Mouse (Mus musculus): ENCODE data around the gene Zfp82. TPM values are rescaled to one million over a fixed set of nuclear protein-coding genes. Genes with fewer than 3 reads are reported as not detected.
A peak's percentile ranks its signal among the peaks of the same experiment; 100 is the strongest.

Zfp82 gene
- total and polyA plus RNA-seq, 2 experiments from 2014 or later: 6.4 TPM

- DNase-seq (ENCODE audit: low spot score): peak; percentile 30
- no peak overlapping the region for H3K4me3 ChIP-seq (ENCODE audit: low read depth, low read length)
- H3K27ac ChIP-seq (ENCODE audit: low read depth, low read length): no peak overlapping the region
- no peaks in the 10 kb centered on the region for H3K9me3 ChIP-seq (ENCODE audit: low read length)
- no peak for ATAC-seq (ENCODE audit: low FRiP score)
- no peaks in the 10 kb centered on the region for H3K4me1 ChIP-seq (ENCODE audit: insufficient read depth, low read length)
- H3K27me3 ChIP-seq (ENCODE audit: insufficient read depth, low read length): no peaks in the 10 kb centered on the region
- WGBS: 83% methylated on average over 5 of the region's 5 CpGs
- TF ChIP-seq CTCF (IDR thresholded peaks at IDR 0.05): peak; percentile 61
- no peak overlapping the region for H3K9ac ChIP-seq (replicated peaks; ENCODE audit: low read length, poor library complexity, severe bottlenecking)
- peaks cover 43% of the 10 kb centered on the region for H3K36me3 ChIP-seq (ENCODE audit: insufficient read depth, low read length)
- H3K4me2 ChIP-seq (ENCODE audit: low read depth, low read length, poor library complexity, severe bottlenecking): no peak overlapping the region
Measured at GRCm38 (mm10) chr7:30062478-30062877, 10.2 kb downstream of the Zfp82 start.

- Histone ChIP-seq H3K27ac (ENCODE audit: low read depth, low read length) (no peak overlapping the region), H3K9ac (replicated peaks; ENCODE audit: low read length, poor library complexity, severe bottlenecking) (no peak overlapping the region), H3K4me2 (ENCODE audit: low read depth, low read length, poor library complexity, severe bottlenecking) (no peak overlapping the region), H3K27me3 (ENCODE audit: insufficient read depth, low read length) (no peaks in the 10 kb centered on the region), H3K9me3 (ENCODE audit: low read length) (no peaks in the 10 kb centered on the region), H3K4me1 (ENCODE audit: insufficient read depth, low read length) (no peaks in the 10 kb centered on the region), H3K4me3 (ENCODE audit: low read depth, low read length) (no peak overlapping the region), H3K36me3 (ENCODE audit: insufficient read depth, low read length) (peaks cover 47% of the 10 kb centered on the region)
- ATAC-seq (ENCODE audit: low FRiP score): no peak
- TF ChIP-seq CTCF (IDR thresholded peaks at IDR 0.05): no peak
- 46% methylated on average over 6 of the region's 6 CpGs for WGBS
- DNase-seq (ENCODE audit: low spot score): no peak
Measured at GRCm38 (mm10) chr7:30060341-30060740, 12.4 kb downstream of the Zfp82 start.

GRCm38 (mm10) chr7:30053591-30053990 is 19.1 kb downstream of the Zfp82 start:
- H3K4me2 ChIP-seq (ENCODE audit: low read depth, low read length, poor library complexity, severe bottlenecking): no peak overlapping the region
- DNase-seq (ENCODE audit: low spot score) (no peak), ATAC-seq (ENCODE audit: low FRiP score) (no peak)
- H3K27me3 ChIP-seq (ENCODE audit: insufficient read depth, low read length): no peaks in the 10 kb centered on the region
- H3K4me3 ChIP-seq (ENCODE audit: low read depth, low read length): no peak overlapping the region
- no peaks in the 10 kb centered on the region for H3K4me1 ChIP-seq (ENCODE audit: insufficient read depth, low read length)
- H3K36me3 ChIP-seq (ENCODE audit: insufficient read depth, low read length): peaks cover 18% of the 10 kb centered on the region
- TF ChIP-seq CTCF (IDR thresholded peaks at IDR 0.05): no peak
- H3K27ac ChIP-seq (ENCODE audit: low read depth, low read length): no peak overlapping the region
- 16% methylated on average over 3 of the region's 3 CpGs for WGBS
- H3K9ac ChIP-seq (replicated peaks; ENCODE audit: low read length, poor library complexity, severe bottlenecking): no peak overlapping the region
- no peaks in the 10 kb centered on the region for H3K9me3 ChIP-seq (ENCODE audit: low read length)

- peak; percentile 95 for DNase-seq (ENCODE audit: low spot score)
- no peaks in the 10 kb centered on the region for H3K9me3 ChIP-seq (ENCODE audit: low read length)
- WGBS: under 1% methylated on average over 40 of the region's 40 CpGs
Measured at GRCm38 (mm10) chr7:30050882-30051548, 21.7 kb downstream of the Zfp82 start, which contains the start of gene Zfp14. TSS of gene Zfp14 (minus strand) at chr7:30051380.

DNA sequence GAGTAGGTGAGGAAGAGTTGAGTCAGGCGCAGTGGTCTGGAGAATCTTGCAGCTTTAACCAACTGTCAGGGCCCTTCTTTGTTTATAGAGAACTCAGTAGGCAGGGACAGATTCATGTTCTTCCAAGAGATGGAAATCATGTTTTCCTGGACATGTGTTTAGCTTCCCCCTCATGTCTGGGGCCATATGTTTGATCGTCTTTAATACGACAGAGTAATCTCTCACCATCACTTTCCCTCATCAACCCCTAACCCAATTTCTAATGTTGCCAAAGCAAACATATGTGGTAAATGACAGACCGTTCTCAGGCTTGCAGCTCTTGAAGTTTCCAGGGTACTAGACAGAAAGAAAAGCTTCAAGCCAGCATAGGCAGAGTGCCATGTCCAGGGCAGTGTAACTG is 24.6 kb downstream of the Zfp82 start:
- no peaks in the 10 kb centered on the region for H3K4me1 ChIP-seq (ENCODE audit: insufficient read depth, low read length)
- 95% methylated on average over 4 of the region's 4 CpGs for WGBS
- TF ChIP-seq CTCF (IDR thresholded peaks at IDR 0.05): no peak
- no peaks in the 10 kb centered on the region for H3K9me3 ChIP-seq (ENCODE audit: low read length)
- no peaks in the 10 kb centered on the region for H3K27me3 ChIP-seq (ENCODE audit: insufficient read depth, low read length)
- H3K36me3 ChIP-seq (ENCODE audit: insufficient read depth, low read length): peaks cover 4% of the 10 kb centered on the region; the same call in 1 of the 2 replicates
- no peak overlapping the region for H3K27ac ChIP-seq (ENCODE audit: low read depth, low read length)
- H3K9ac ChIP-seq (replicated peaks; ENCODE audit: low read length, poor library complexity, severe bottlenecking): no peak overlapping the region
- ATAC-seq (ENCODE audit: low FRiP score): no peak
- no peak overlapping the region for H3K4me2 ChIP-seq (ENCODE audit: low read depth, low read length, poor library complexity, severe bottlenecking)
- H3K4me3 ChIP-seq (ENCODE audit: low read depth, low read length): no peak overlapping the region
- no peak for DNase-seq (ENCODE audit: low spot score)

More at GRCm38 (mm10) chr7:30050882-30051548, 21.7 kb downstream of the Zfp82 start, which contains the start of gene Zfp14:
- Histone ChIP-seq H3K27me3 (ENCODE audit: insufficient read depth, low read length) (no peaks in the 10 kb centered on the region), H3K4me1 (ENCODE audit: insufficient read depth, low read length) (no peaks in the 10 kb centered on the region), H3K4me2 (ENCODE audit: low read depth, low read length, poor library complexity, severe bottlenecking) (peak within 1 kb of the TSS; percentile 79), H3K9ac (replicated peaks; ENCODE audit: low read length, poor library complexity, severe bottlenecking) (peak within 1 kb of the TSS; percentile 82), H3K27ac (ENCODE audit: low read depth, low read length) (peak within 1 kb of the TSS; percentile 78), H3K4me3 (ENCODE audit: low read depth, low read length) (peak within 1 kb of the TSS; percentile 73), H3K36me3 (ENCODE audit: insufficient read depth, low read length) (peaks cover 3% of the 10 kb centered on the region; the same call in 1 of the 2 replicates)
- ATAC-seq (ENCODE audit: low FRiP score): peak; percentile 98
- TF ChIP-seq CTCF (IDR thresholded peaks at IDR 0.05): no peak

GRCm38 (mm10) chr7:30044354-30044753 is 28.3 kb downstream of the Zfp82 start:
- no peak for TF ChIP-seq CTCF (IDR thresholded peaks at IDR 0.05)
- H3K27me3 ChIP-seq (ENCODE audit: insufficient read depth, low read length): no peaks in the 10 kb centered on the region
- DNase-seq (ENCODE audit: low spot score) (no peak), ATAC-seq (ENCODE audit: low FRiP score) (no peak)
- H3K9me3 ChIP-seq (ENCODE audit: low read length): no peaks in the 10 kb centered on the region
- H3K4me1 ChIP-seq (ENCODE audit: insufficient read depth, low read length): no peaks in the 10 kb centered on the region
- no peak overlapping the region for H3K4me3 ChIP-seq (ENCODE audit: low read depth, low read length)
- H3K27ac ChIP-seq (ENCODE audit: low read depth, low read length): no peak overlapping the region
- no peak overlapping the region for H3K9ac ChIP-seq (replicated peaks; ENCODE audit: low read length, poor library complexity, severe bottlenecking)
- H3K4me2 ChIP-seq (ENCODE audit: low read depth, low read length, poor library complexity, severe bottlenecking): no peak overlapping the region
- WGBS: 62% methylated on average over 9 of the region's 9 CpGs
- peaks cover 9% of the 10 kb centered on the region for H3K36me3 ChIP-seq (ENCODE audit: insufficient read depth, low read length)

Data from midbrain, postnatal 0 days (tissue).